Mouse (Mus musculus) heart, postnatal 0 days (tissue): ENCODE results near the gene Lrrc20. TPM values are rescaled to one million over a fixed set of nuclear protein-coding genes. Genes with fewer than 3 reads are reported as not detected.

Source experiments
- ATAC-seq: fragments of 200-750 bp; cut with Nextera tagmentation; 2 replicates; pipeline ENCODE4 v1.8.0; 2017; ENCODE audit warnings: low read depth, moderate number of reproducible peaks, moderate library complexity; ENCODE audit not compliant: insufficient read depth
- DNase-seq: peaks from one replicate; pipeline ENCODE4 v3.0.0-alpha.2; 2016; ENCODE audit warnings: low spot score
- H3K27ac ChIP-seq: fragments of 300-500 bp; sonication (generic); 2 replicates; pipeline ENCODE4 v1.5.1; 2014; ENCODE audit warnings: low read depth, mild to moderate bottlenecking
- H3K27me3 ChIP-seq: fragments of 300-500 bp; sonication (generic); 2 replicates; pipeline ENCODE4 v1.6.1; 2014; ENCODE audit warnings: low read length, mixed read lengths; ENCODE audit not compliant: control insufficient read depth, insufficient read depth
- H3K36me3 ChIP-seq: fragments of 300-500 bp; sonication (generic); replicated peaks from 2 replicates; pipeline ENCODE4 v1.6.1; 2014; ENCODE audit warnings: low read length, mixed read lengths; ENCODE audit not compliant: control insufficient read depth, insufficient read depth
- H3K4me1 ChIP-seq: fragments of 300-500 bp; sonication (generic); 2 replicates; pipeline ENCODE4 v1.6.1; 2014; ENCODE audit warnings: antibody characterized with exemption; ENCODE audit not compliant: control insufficient read depth, insufficient read depth
- H3K4me2 ChIP-seq: fragments of 300-500 bp; sonication (generic); 2 replicates; pipeline ENCODE4 v1.6.1; 2014; ENCODE audit warnings: low read depth, mild to moderate bottlenecking, low read length, moderate library complexity
- H3K4me3 ChIP-seq: fragments of 300-500 bp; sonication (generic); 2 replicates; pipeline ENCODE4 v1.5.1; 2014; ENCODE audit warnings: low read depth, low read length
- H3K9ac ChIP-seq: fragments of 300-500 bp; sonication (generic); replicated peaks from 2 replicates; pipeline ENCODE4 v1.6.1; 2014; ENCODE audit warnings: low read depth, low read length, mixed read lengths
- H3K9me3 ChIP-seq: fragments of 300-500 bp; sonication (generic); replicated peaks from 2 replicates; pipeline ENCODE4 v1.6.1; 2016; ENCODE audit warnings: low read length; ENCODE audit not compliant: control insufficient read depth
- CTCF ChIP-seq: IDR thresholded peaks from 2 replicates; pipeline ENCODE4 v1.5.1; 2016; ENCODE audit warnings: antibody characterized with exemption, control low read depth, low read depth
- EP300 ChIP-seq: IDR thresholded peaks from 2 replicates; pipeline ENCODE4 v1.6.1; 2016; ENCODE audit warnings: antibody characterized with exemption, low read depth
- WGBS: fragments of 180-500 bp; shearing (Covaris S2); extraction: QIAGEN DNeasy Blood & Tissue Kit; methylation state at CpG from one replicate; pipeline ENCODE4 v1.1.7; 2014; 5-methylcytosine and 5-hydroxymethylcytosine counted together
- polyA plus RNA-seq: library from polyadenylated mRNA; unstranded; fragments of >200 nt; fragmentation: Nextera tagmentation; extraction: Ambion mirVana; gene quantifications from 2 replicates; pipeline ENCODE4 v1.2.1, GENCODE M21; 2015
- total RNA-seq: library from RNA; depleted of rRNA; stranded (reverse); fragments of >200 nt; gene quantifications from 2 replicates; pipeline ENCODE4 v1.2.3, GENCODE M21; 2014; ENCODE audit warnings: low replicate concordance

Lrrc20 gene
- total and polyA plus RNA-seq, 2 experiments from 2014 or later, result 12.9 to 15.2 TPM

DNA sequence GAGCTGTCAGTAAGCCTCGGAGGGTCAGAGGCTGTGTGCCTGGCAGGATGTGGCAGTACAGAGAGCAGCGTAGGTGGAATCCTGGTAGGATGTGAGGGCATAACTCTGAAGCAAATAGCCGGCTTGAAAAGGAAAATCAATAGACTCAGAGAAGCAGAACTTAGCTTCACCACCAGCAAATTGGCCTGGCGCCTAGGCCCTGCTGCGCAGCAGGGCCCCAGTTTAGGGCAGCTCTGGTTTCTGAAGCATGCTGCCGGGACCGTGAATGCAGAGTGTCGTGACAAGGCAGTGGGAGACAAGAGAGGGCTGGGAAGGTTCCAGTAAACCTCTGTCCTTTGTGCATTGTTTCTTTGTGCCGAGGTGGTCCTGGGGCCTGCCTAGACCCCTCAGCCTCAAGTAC is 20.6 kb downstream of the Lrrc20 start:
- no peak overlapping the region; the same call in 1 of the 2 replicates for H3K9ac ChIP-seq

DNA sequence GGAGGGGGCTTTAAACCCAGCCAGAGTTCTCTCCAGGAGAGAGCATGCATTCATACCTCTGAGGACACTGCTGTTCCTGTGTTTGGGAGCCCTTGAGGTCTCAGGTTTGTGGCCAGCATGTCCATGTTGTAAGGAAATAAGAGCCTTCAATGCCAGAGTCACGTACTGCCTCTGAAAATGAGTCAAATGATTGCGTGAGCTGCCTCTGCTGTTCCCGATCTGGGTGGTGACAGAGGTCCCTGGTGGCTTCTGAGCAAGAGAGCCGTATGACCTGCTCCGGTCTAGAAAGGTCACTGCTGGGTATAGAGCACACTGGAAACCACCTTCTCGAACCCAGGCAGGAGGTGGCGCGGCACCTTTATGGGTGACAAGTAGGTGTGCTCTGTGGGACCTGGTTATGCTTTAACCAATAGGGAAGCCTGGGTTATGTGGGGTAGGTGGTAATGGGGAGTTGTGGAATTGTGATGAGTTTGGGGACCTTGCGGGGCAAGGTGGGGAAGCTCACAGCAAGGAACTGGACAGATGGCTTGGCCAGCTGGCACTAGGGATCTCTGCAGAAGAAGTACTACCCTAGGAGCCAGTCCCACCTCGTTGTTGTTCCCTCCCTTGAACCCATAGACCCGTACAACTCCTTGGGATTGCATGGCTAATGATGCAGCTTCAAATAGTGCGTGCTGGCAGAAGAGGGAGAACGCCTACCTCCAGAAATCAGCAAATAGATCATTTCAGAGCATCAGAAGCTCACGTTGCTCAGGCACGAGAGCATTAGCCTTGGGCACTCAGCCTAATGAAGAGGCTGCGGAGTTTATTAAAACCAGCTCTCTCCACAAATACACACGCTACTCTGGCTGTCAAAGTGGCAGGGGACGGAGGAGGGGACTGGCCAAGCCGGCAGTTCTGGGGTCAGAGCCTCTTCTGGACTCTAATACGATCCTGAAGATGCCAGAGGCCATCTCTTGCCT is 24.2 kb downstream of the Lrrc20 start:
- Histone ChIP-seq H3K27ac (no peak overlapping the region), H3K36me3 (no peaks in the 10 kb centered on the region), H3K4me2 (no peak overlapping the region), H3K4me3 (no peak overlapping the region), H3K4me1 (peaks cover 8% of the 10 kb centered on the region), H3K9ac (no peak overlapping the region), H3K9me3 (no peaks in the 10 kb centered on the region), H3K27me3 (no peaks in the 10 kb centered on the region)
- no peak for TF ChIP-seq EP300
- no peak for TF ChIP-seq CTCF
- DNase-seq (no peak), ATAC-seq (no peak)
- WGBS, result 86% methylated on average over 20 of the region's 20 CpGs

More for the DNA sequence above, 20.6 kb downstream of the Lrrc20 start:
- Histone ChIP-seq H3K9me3 (no peaks in the 10 kb centered on the region), H3K27me3 (no peaks in the 10 kb centered on the region), H3K27ac (no peak overlapping the region), H3K4me1 (peaks cover 8% of the 10 kb centered on the region), H3K4me3 (no peak overlapping the region), H3K4me2 (no peak overlapping the region), H3K36me3 (no peaks in the 10 kb centered on the region)
- DNase-seq (no peak), ATAC-seq (no peak)
- TF ChIP-seq EP300 (no peak), CTCF (no peak)
- 43% methylated on average over 9 of the region's 9 CpGs for WGBS

- H3K9me3 ChIP-seq, result no peaks in the 10 kb centered on the region
- 73% methylated on average over 7 of the region's 7 CpGs for WGBS
- H3K27me3 ChIP-seq, result no peaks in the 10 kb centered on the region
- peaks cover 8% of the 10 kb centered on the region for H3K4me1 ChIP-seq
- no peak overlapping the region for H3K4me3 ChIP-seq
- H3K4me2 ChIP-seq, result no peak overlapping the region
- no peak for TF ChIP-seq EP300
- no peak for TF ChIP-seq CTCF
- no peak overlapping the region for H3K27ac ChIP-seq
- H3K36me3 ChIP-seq, result no peaks in the 10 kb centered on the region
- H3K9ac ChIP-seq, result no peak overlapping the region
- ATAC-seq (no peak), DNase-seq (no peak)
Observed at GRCm38 (mm10) chr10:61500756-61501155, 25.2 kb downstream of the Lrrc20 start.

GRCm38 (mm10) chr10:61504073-61504472 is 28.5 kb downstream of the Lrrc20 start:
- H3K36me3 ChIP-seq, result no peaks in the 10 kb centered on the region
- no peaks in the 10 kb centered on the region for H3K27me3 ChIP-seq
- DNase-seq (no peak), ATAC-seq (no peak)
- no peak overlapping the region for H3K9ac ChIP-seq
- no peaks in the 10 kb centered on the region for H3K9me3 ChIP-seq
- H3K4me2 ChIP-seq, result no peak overlapping the region
- H3K4me1 ChIP-seq, result no peaks in the 10 kb centered on the region
- TF ChIP-seq EP300 (no peak), CTCF (no peak)
- 86% methylated on average over 2 of the region's 2 CpGs for WGBS
- no peak overlapping the region for H3K27ac ChIP-seq
- no peak overlapping the region for H3K4me3 ChIP-seq

DNA sequence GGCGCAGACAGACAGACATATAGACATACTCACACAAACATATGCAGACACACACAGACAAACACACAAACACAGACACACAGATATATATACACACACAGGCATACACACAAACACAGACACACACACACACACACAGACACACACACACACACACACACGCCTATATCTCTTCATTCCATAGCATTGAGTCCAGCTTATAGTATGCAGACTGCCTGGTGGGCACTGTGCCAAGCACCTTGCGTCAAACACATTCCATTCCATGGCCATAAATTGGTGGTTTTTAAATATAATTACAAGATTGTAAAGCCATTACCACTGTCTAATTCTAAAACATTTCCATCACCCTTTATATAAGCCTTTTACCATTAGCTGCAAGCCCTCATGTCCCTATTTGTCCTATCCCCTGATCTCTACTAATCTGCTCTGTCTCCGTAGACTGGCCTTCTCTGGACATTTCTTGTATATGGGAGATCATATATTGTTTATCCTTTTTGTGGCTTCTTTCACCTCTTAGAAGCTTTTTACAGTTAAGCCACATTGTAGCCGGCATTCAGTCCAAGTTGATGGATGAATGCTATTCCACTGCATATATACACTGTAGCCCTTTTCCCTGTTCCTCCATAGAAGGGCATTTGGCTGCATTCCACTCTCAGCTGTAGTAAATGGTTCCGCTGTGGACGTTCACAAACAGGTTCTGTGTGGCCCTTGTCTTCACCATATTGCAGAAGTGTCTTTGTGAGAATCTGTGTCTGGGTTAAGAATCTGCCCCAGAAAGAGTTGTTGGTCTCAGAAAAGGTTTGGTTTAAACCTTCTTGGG is 31.0 kb downstream of the Lrrc20 start:
- WGBS, result 77% methylated on average over 7 of the region's 7 CpGs

More for the DNA sequence above, 31.0 kb downstream of the Lrrc20 start:
- H3K4me2 ChIP-seq, result no peak overlapping the region
- no peaks in the 10 kb centered on the region for H3K36me3 ChIP-seq
- H3K9ac ChIP-seq, result no peak overlapping the region
- H3K4me3 ChIP-seq, result no peak overlapping the region
- H3K4me1 ChIP-seq, result no peaks in the 10 kb centered on the region
- H3K27ac ChIP-seq, result no peak overlapping the region
- no peaks in the 10 kb centered on the region for H3K9me3 ChIP-seq
- TF ChIP-seq CTCF, result no peak
- no peak for TF ChIP-seq EP300
- no peaks in the 10 kb centered on the region for H3K27me3 ChIP-seq
- ATAC-seq, result no peak
- DNase-seq, result no peak
